Mouse (Mus musculus) adrenal gland, postnatal 0 days (tissue): ENCODE results near the gene Gm20489. TPM values are rescaled to one million over a fixed set of nuclear protein-coding genes. Genes with fewer than 3 reads are reported as not detected.

Experiments
- polyA plus RNA-seq: library from polyadenylated mRNA; unstranded; fragments of >200 nt; fragmentation: Nextera tagmentation; extraction: Ambion mirVana; gene quantifications from 2 replicates; pipeline ENCODE4 v1.2.1, GENCODE M21; 2015

Gene Gm20489
- polyA plus RNA-seq, result not detected in 2 replicates

GRCm38 (mm10) chrX:101268755-101269124, at the start of gene Gm20489:
TSS of gene Gm20489 (minus strand) at chrX:101269023.

GRCm38 (mm10) chrX:101299055-101299454, 30.2 kb upstream of the Gm20489 start, which contains the start of gene Nlgn3:
TSS of gene Nlgn3 (plus strand) at chrX:101299168.

GRCm38 (mm10) chrX:101273875-101274738, 5.3 kb upstream of the Gm20489 start, which contains the start of gene Med12:
TSS of gene Med12 (plus strand) at chrX:101274030.

GRCm38 (mm10) chrX:101268025-101268754, 633 bp downstream of the Gm20489 start, which contains the start of gene Il2rg:
TSS of gene Il2rg (minus strand) at chrX:101268255.

GRCm38 (mm10) chrX:101263892-101264291, 4.9 kb downstream of the Gm20489 start, which contains the start of gene Gm614:
TSS of gene Gm614 (minus strand) at chrX:101263992.

GRCm38 (mm10) chrX:101253952-101254729, 14.7 kb downstream of the Gm20489 start, which contains the start of gene Foxo4:
TSS of gene Foxo4 (plus strand) at chrX:101254528.

GRCm38 (mm10) chrX:101221834-101222795, 46.7 kb downstream of the Gm20489 start, which contains the start of gene Snx12:
TSS of gene Snx12 (minus strand) at chrX:101222563.

Other genes with a start within 250 kb of the Gm20489 start
- 0.12 and 0.17 TPM in 2 replicates for gene Tex11, start 209.4 kb downstream of the Gm20489 start, polyA plus RNA-seq
- 0.97 and 5.7 TPM in 2 replicates for gene Slc7a3, start 183.0 kb downstream of the Gm20489 start, polyA plus RNA-seq
- gene Snx12, start 46.5 kb downstream of the Gm20489 start, polyA plus RNA-seq, result 40.0 and 47.0 TPM in 2 replicates
- gene Foxo4, start 14.5 kb downstream of the Gm20489 start, polyA plus RNA-seq, result 0.84 and 1.4 TPM in 2 replicates
- not detected in 2 replicates for gene Gm614, start 5.0 kb downstream of the Gm20489 start, polyA plus RNA-seq
- gene Il2rg, start 768 bp downstream of the Gm20489 start, polyA plus RNA-seq, result 6.8 and 10.3 TPM in 2 replicates
- 13.2 and 18.3 TPM in 2 replicates for gene Med12, start 5.0 kb upstream of the Gm20489 start, polyA plus RNA-seq
- gene Nlgn3, start 30.1 kb upstream of the Gm20489 start, polyA plus RNA-seq, result 6.4 and 9.3 TPM in 2 replicates
- 8.1 and 8.6 TPM in 2 replicates for gene Gjb1, start 107.4 kb upstream of the Gm20489 start, polyA plus RNA-seq
- 20.4 and 28.5 TPM in 2 replicates for gene Zmym3, start 151.8 kb upstream of the Gm20489 start, polyA plus RNA-seq
- gene Nono, start 160.3 kb upstream of the Gm20489 start, polyA plus RNA-seq, result 130 and 162 TPM in 2 replicates
- gene Itgb1bp2, start 180.1 kb upstream of the Gm20489 start, polyA plus RNA-seq, result 0.71 and 2.5 TPM in 2 replicates